Mouse (Mus musculus): ENCODE data around the gene Abca3. TPM values are rescaled to one million over a fixed set of nuclear protein-coding genes. Genes with fewer than 3 reads are reported as not detected.
"Not testable (repeated sequence)": the region's sequence is repeated elsewhere in the genome, so short reads cannot be mapped to it uniquely, and the experiment has no call there.

Gene Abca3
- total RNA-seq, 2 experiments from 2014 or later = 59.2 to 61.4 TPM

DNA sequence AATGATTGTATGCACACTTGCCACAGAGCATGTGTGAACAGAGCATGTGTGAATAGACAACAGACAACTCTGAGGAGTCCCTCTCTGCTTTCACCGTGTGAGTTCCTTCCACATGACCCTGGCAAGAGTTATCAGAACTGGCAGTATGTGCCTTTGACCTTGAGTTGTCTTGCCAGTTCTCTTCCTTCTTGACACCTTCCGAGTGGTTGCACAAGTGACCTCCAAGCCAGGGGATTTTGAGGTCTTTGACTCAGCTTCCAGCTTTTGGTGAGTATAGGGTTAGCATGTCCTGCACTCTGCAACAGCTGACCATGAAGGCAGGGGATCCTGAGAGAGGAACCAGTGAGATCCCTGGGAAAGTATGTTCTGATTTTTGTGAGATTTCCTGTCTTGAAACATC lies 26.7 kb downstream of the Abca3 start:
- DNase-seq (ENCODE audit: low spot score in 2 of 2) = no peak

DNA sequence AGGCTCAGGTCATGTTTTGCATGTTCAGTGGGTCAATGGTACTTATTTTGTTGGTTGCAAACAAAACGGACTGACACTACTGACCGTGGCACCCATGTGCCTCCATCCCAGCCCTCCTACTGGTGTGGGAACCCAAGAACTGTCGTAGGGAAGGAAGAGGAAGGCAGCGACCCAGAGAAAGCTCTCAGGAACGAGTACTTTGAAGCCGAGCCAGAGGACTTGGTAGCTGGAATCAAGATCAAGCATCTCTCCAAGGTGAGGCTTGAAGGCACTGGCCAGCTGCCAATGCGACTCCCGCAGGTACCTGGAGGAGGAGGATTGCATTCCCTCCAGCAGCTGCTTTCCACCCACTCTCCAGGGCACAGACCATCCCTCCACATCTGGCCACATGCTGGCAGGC lies 32.0 kb downstream of the Abca3 start:
- no peak for DNase-seq (ENCODE audit: low spot score in 2 of 2)

DNA sequence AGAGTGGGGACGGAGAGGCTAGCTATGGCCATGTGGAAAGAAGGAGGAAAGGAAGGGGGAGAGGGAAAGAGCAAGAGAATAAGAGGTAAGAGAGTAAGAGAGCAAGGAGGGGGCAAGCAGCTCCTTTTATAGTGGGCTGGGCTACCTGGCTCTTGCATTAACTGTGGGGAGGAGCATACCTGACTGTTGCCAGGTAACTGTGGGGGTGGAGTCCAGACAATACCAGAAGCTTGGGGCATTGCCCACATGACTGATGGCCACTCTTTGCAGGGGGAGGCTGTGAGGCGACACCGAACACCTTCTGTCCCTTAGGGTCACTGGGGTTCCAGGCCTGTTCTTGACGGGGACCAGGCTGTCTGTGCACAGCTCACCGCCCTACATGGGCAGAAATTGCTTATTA lies 37.0 kb downstream of the Abca3 start:
- DNase-seq (ENCODE audit: low spot score in 2 of 2) = no peak

DNA sequence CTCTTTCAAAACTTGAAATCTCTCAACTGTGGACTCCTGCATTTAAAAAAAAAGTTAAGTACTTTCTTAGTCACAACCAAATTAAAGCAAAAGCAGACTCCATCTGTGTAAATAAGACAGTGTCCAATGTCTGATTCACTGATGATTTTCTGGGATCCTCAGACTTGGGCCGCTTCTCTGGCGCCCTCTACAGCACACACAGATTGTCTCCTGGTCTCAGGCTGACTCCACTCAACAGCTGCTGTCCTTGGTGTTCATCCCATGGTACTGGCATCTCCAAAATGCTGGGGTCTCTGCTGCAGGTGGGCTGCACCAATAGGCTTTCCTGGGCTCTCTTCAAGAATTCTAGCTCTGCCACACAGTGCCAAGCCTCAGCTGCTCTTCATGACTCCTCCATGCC lies 38.1 kb downstream of the Abca3 start:
- DNase-seq (ENCODE audit: low spot score in 2 of 2) = peak in 1 of 2 experiments; percentile 65

- no peak for DNase-seq (ENCODE audit: low spot score in 2 of 2)
These were observed 39.4 kb downstream of the Abca3 start for GRCm38 (mm10) chr17:24391149-24391548.

DNA sequence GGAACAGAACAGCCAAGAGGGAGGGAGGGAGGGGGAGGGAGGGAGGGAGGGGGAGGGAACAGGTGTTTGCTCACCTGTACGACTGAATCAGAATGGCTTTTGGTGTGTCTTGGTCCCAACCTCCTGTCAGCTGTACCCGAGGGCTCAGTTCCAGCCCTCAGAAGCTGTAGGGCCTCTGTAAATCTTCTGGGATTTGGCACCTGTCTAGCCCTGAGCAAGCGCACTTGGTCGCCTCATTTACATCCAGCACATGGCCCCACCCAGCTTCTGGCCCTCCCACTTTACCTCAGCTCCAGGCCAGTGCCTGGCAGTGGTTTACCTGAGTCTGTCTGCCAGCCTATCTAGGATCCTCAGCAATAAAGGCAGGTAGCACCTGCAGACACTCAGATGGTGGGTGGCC lies 41.8 kb downstream of the Abca3 start:
- DNase-seq (ENCODE audit: low spot score in 2 of 2) = no peak

DNA sequence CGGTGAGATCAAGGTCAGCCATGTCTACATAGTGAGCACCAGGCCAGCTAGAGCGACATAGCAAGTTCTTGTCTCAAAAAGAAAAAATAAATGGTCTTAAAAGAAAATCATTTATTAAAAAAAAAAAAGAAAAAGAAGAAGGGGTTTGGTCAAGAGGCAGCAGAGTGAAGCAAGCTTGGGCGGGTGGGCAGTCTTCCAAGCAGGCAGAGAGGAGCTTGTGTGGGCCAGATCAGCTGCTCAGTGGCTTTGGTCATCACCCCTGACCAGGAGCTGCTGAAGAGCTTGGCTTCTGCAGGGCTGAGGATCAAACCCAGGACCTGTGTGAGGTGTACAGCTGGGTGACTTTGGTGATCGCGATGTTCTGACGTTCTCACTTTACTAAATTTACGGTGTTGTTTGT lies 42.7 kb downstream of the Abca3 start:
- DNase-seq (ENCODE audit: low spot score in 2 of 2) = no peak

GRCm38 (mm10) chr17:24402371-24402770 lies 50.6 kb downstream of the Abca3 start:
- DNase-seq (ENCODE audit: low spot score in 2 of 2) = peak in 1 of 2 experiments; percentile 63

DNA sequence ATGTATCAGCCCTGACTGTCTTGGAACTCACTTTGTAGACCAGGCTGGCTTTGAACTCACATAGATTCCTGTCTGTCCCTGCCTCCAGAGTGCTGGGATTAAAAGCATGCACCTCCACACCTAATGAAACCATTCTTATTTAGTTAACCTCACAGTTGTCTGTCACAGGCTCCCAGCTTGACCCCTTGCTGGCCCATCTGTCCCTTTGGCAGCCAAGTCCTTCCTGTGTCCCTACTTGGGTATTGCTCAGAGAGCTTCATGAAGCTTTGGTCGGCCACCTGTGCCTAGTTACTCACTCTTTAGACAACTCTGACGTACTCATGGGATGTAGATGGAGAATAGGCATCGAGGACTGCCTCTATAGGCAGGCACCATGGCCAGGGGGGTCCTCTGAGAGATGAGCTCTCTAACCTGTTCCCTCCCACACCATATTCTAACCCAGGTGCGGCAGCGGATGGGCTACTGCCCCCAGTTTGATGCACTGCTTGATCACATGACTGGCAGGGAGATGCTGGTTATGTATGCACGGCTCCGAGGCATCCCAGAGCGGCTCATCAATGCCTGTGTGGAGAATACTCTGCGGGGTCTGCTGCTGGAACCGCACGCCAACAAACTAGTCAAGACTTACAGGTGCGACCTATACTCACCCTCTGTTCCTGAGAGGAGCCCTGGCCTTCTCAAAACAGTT lies 55.5 kb downstream of the Abca3 start:
- no peak for DNase-seq (ENCODE audit: low spot score in 2 of 2)

GRCm38 (mm10) chr17:24413557-24414211 lies 61.9 kb downstream of the Abca3 start:
- no peak for DNase-seq (ENCODE audit: low spot score in 2 of 2)

- DNase-seq (ENCODE audit: low spot score in 2 of 2) = peak; percentile 91 to 95
These were observed 62.7 kb downstream of the Abca3 start, which contains the start of gene Rnps1 for GRCm38 (mm10) chr17:24414230-24414976. TSS of gene Rnps1 (plus strand) at chr17:24414565.

GRCm38 (mm10) chr17:24415011-24415410 lies 63.3 kb downstream of the Abca3 start:
- DNase-seq (ENCODE audit: low spot score in 2 of 2) = no peak

DNA sequence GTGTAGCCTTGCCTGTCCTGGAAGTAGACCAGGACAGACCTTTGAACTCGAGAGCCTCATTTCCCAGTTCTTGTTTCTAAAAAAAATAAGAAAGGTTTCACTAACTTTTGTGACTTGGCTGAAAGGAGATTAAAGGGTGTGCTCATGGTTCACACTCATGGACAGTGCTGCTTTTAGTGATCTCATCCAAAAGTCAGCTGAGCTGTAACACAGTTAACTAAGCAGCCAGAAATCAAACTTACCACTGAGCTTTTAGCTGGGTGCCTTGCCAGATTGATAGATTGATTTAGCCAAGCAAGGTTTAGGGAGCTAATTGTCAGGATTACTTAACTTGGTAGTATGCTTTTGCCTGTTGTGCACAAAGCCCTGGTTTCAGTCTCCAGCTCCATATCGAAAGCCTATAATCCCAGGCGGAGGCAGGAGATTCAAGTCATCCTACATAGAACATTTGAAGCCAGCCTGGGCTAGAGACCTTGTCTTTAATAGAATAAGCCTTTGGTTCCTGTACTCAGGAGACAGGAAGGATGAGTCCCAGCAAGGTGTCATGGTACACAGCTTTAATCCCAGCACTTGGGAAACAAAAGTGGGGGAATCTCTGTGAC lies 64.4 kb downstream of the Abca3 start:
- DNase-seq (ENCODE audit: low spot score in 2 of 2) = no peak

DNA sequence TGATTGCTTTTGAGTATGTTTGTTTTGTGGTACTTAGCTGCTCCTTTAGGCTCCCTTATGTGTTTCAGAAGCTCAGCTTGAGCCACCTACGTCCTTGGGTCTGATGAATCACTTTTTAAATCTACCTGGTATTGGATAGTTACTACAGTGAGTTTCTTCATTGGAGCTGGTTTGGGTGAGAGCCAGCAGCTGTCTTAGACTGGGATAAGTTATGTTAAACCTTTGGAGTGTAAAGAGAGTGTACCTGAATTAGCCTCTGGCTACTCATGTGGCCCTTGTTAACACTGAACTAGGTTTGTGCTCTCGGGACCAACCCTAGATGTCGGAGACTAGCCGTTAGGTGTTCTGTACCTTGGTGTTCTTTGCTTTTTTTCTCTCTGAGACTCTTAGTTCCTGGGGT lies 71.4 kb downstream of the Abca3 start:
- DNase-seq (ENCODE audit: low spot score in 2 of 2) = no peak

- DNase-seq (ENCODE audit: low spot score in 2 of 2) = no peak
These were observed 72.7 kb downstream of the Abca3 start for GRCm38 (mm10) chr17:24424489-24424888.

GRCm38 (mm10) chr17:24425326-24425725 lies 73.6 kb downstream of the Abca3 start:
- not testable (repeated sequence) for DNase-seq (ENCODE audit: low spot score in 2 of 2)

- no peak for DNase-seq (ENCODE audit: low spot score in 2 of 2)
These were observed 74.2 kb downstream of the Abca3 start for GRCm38 (mm10) chr17:24425905-24426304.

DNA sequence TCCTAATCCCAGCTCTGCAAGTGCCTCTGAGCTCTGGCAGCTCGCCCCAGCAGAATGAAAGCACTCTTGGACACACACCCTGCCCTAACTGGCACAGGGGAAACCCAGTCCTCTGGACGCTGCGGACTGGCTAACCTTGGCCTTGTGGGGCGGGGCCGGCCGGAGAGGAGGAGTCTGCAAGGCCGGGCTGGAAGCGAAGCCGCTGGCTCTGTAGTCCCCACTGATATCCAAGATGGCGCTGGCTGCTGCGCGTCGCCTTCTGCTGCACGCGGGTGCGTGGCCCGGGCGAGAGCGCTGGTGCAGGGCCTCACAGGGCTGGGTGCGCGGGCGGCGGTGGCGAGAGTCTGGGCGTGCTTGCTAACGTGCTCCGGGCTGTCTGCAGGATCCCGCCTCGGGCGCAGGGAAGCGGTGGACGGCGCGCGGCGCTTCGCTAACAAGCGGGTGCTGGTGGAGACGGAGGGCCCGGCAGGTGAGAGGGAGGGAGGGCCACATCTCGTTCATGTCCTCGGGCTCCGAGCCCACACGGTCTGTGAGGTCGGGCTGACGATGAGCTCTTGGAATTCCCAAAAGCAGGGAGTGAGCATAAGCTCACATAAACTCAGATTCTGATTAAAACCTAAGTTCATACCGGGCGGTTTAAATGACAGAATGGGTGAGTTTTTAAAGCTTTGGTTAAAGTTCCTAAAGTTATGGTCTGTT lies 74.9 kb downstream of the Abca3 start, which contains the start of gene Eci1:
TSS of gene Eci1 (plus strand) at position 171 of the 699 bp plus-strand sequence.
- DNase-seq (ENCODE audit: low spot score in 2 of 2) = peak; percentile 86 to 90

DNA sequence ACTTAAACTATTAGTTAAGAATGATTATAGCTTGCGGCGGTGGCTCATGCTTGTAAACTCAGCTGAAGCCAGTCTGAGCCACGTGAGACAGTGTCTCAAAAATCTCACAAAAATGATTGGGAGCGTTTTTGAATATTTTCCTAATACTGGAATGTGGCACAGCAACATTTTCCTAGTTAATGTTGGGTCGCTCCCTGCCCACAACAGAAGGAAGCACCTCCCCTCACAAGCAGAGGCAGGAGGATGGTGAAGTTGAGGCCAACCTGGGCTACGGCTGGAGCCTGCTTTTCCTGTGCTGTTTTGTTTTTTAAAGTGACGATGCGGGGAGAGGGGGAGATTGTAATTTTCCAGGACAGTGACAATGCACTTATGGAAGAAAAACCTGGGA lies 75.4 kb downstream of the Abca3 start:
- DNase-seq (ENCODE audit: low spot score in 2 of 2) = no peak

- DNase-seq (ENCODE audit: low spot score in 2 of 2) = no peak
These were observed 77.6 kb downstream of the Abca3 start for GRCm38 (mm10) chr17:24429201-24429983.
